Mouse (Mus musculus) lung, embryonic 16.5 days (tissue): Measurements from ENCODE around the gene Ppig. TPM values are rescaled to one million over a fixed set of nuclear protein-coding genes. Genes with fewer than 3 reads are reported as not detected.

Source experiments
- ATAC-seq: fragments of 200-750 bp; cut with Nextera tagmentation; 2 replicates; pipeline ENCODE4 v1.8.0; 2017; ENCODE audit warnings: low read depth, mild to moderate bottlenecking, moderate library complexity
- H3K27ac ChIP-seq: fragments of 300-500 bp; sonication (generic); 2 replicates; pipeline ENCODE4 v1.5.1; 2014; ENCODE audit warnings: mild to moderate bottlenecking, control low read depth, low read length
- H3K27me3 ChIP-seq: fragments of 300-500 bp; sonication (generic); 2 replicates; pipeline ENCODE4 v1.6.1; 2014; ENCODE audit warnings: low read depth, low read length, mixed read lengths; ENCODE audit not compliant: control insufficient read depth, insufficient read depth
- H3K36me3 ChIP-seq: fragments of 300-500 bp; sonication (generic); 2 replicates; pipeline ENCODE4 v1.6.1; 2014; ENCODE audit warnings: low read length; ENCODE audit not compliant: control insufficient read depth, insufficient read depth
- H3K4me1 ChIP-seq: fragments of 300-500 bp; sonication (generic); replicated peaks from 2 replicates; pipeline ENCODE4 v1.6.1; 2014; ENCODE audit warnings: low read length, mixed read lengths; ENCODE audit not compliant: control insufficient read depth, insufficient read depth
- H3K4me2 ChIP-seq: fragments of 300-500 bp; sonication (generic); 2 replicates; pipeline ENCODE4 v1.6.1; 2014; ENCODE audit warnings: low read depth, low read length, control low read depth
- H3K4me3 ChIP-seq: fragments of 300-500 bp; sonication (generic); 2 replicates; pipeline ENCODE4 v1.5.1; 2014; ENCODE audit warnings: mild to moderate bottlenecking, low read length, control low read depth
- H3K9ac ChIP-seq: fragments of 300-500 bp; sonication (generic); 2 replicates; pipeline ENCODE4 v1.6.1; 2014; ENCODE audit warnings: low read length, control low read depth
- H3K9me3 ChIP-seq: fragments of 300-500 bp; sonication (generic); 2 replicates; pipeline ENCODE4 v1.6.1; 2016; ENCODE audit warnings: low read length; ENCODE audit not compliant: control insufficient read depth
- WGBS: fragments of 180-500 bp; shearing (Covaris S2); extraction: QIAGEN DNeasy Blood & Tissue Kit; methylation state at CpG from one replicate; pipeline ENCODE4 v1.1.7; 2014; 5-methylcytosine and 5-hydroxymethylcytosine counted together
- polyA plus RNA-seq: library from polyadenylated mRNA; unstranded; fragments of >200 nt; fragmentation: Nextera tagmentation; extraction: Ambion mirVana; gene quantifications from 2 replicates; pipeline ENCODE4 v1.2.1, GENCODE M21; 2015

Ppig gene
- polyA plus RNA-seq, 1 experiment from 2014 or later: 125 TPM

DNA sequence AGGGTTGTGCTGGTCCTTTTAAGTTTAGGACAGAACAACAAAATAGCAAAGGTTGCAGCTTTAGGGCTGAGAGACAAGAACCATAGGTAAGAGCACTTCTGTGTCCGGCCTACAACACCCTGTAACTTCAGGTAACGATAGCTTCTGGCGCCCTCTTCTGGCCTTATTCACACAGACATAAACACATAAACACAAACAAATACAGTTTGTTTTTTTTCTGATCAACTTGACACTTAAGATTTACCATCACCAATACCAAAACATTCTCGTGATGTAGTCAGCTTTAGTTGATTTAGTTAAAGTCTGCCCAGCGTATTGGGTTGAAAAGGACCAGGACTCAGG, 56.5 kb downstream of the Ppig start:
- no peak overlapping the region for H3K9ac ChIP-seq
- no peaks in the 10 kb centered on the region for H3K36me3 ChIP-seq
- no peaks in the 10 kb centered on the region for H3K9me3 ChIP-seq
- H3K4me3 ChIP-seq: no peak overlapping the region
- H3K27me3 ChIP-seq: no peaks in the 10 kb centered on the region
- H3K4me2 ChIP-seq: no peak overlapping the region
- no peak for ATAC-seq
- H3K4me1 ChIP-seq: no peaks in the 10 kb centered on the region
- no peak overlapping the region for H3K27ac ChIP-seq
- WGBS: 50% methylated on average over 5 of the region's 5 CpGs

DNA sequence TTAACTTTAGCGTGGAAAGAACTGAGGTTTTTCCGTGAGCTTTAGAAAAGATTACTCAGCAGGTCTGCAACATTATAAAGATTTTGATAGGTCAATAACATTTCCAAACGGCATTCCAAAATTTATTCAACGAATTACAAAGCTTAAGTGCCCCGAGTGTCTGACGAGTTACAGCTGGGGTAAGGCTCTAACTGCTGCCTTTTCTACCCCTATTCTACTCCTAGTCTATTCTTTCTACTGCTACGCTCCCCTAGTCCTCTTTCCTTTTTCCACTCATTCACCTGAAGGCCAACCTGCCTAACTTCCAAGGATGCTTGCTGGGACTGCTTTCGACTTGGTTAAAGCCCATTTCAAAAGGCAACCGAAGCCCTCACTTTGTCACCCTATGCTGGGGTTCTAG, 66.6 kb downstream of the Ppig start:
- Histone ChIP-seq H3K27ac (peak overlapping the region; percentile 78), H3K4me1 (peaks cover 8% of the 10 kb centered on the region; the same call in 1 of the 2 replicates), H3K9me3 (no peaks in the 10 kb centered on the region), H3K4me2 (peak overlapping the region; percentile 91), H3K36me3 (peaks cover 5% of the 10 kb centered on the region; the same call in 1 of the 2 replicates), H3K27me3 (no peaks in the 10 kb centered on the region), H3K4me3 (peak overlapping the region; percentile 86), H3K9ac (peak overlapping the region; percentile 89)
- ATAC-seq: peak; percentile 23
- WGBS: 17% methylated on average over 9 of the region's 9 CpGs

DNA sequence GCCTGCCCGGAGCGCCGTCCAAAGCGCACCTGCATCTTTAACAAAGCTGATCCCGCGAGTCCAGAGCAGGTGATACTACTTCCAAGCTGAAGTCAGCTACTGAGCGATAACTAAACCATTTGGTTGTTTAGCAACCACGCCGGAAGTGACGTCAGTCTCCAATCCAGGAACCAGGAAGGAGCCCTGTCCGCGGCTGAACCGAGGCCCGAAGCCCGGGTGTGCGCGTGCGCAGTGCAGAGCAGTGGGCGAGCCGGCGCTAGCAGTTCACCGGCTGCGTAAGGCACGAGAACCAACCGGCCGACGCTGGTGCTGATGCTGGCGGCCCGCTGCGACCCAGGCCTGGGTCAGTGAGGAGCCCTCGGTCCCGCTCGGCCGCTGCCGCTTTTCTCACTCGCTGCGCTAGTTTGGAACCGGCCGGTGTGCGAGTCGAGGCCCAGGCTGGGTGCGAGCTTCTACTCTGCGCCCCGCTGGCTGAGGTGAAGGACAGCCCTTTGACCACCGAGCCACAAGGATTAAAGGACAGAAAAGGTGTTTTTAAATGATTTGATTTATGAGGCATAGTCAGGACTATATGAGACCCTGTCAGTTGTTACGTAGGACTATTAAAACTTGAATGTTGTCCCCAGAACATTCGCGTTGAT, 67.2 kb downstream of the Ppig start, which contains the start of the genes Ccdc173 and Phospho2:
TSS of gene Ccdc173 (minus strand) at position 147 of the 641 bp plus-strand sequence.
TSS of gene Phospho2 (plus strand) at position 195 of the 641 bp plus-strand sequence.
- 1% methylated on average over 48 of the region's 48 CpGs for WGBS
- Histone ChIP-seq H3K9ac (peak within 1 kb of the TSS; percentile 89), H3K4me1 (peaks cover 8% of the 10 kb centered on the region; the same call in 1 of the 2 replicates), H3K36me3 (peaks cover 5% of the 10 kb centered on the region; the same call in 1 of the 2 replicates), H3K27ac (peak within 1 kb of the TSS; percentile 78), H3K27me3 (no peaks in the 10 kb centered on the region), H3K4me2 (peak within 1 kb of the TSS; percentile 91), H3K9me3 (no peaks in the 10 kb centered on the region), H3K4me3 (peak within 1 kb of the TSS; percentile 86)
- ATAC-seq: peak; percentile 98

DNA sequence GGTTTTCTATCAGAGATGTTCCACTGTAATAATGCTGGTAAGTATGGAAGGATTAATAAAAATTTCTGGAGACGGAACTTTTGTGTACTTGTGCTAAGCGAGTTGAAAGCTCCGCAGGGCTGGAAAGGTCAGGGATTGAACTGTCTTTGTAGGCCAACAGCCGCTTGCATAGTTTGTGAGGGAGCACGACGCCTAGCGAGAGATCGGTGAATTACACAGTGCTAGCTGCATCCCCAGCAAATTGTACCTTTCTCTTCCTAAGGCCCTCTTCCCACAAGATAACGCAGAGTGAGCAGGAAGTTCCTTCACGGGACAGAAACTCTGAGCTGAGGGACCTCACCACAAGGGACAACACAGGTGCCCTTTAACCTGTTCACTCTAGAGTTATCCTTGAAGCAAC, 67.9 kb downstream of the Ppig start:
- Histone ChIP-seq H3K4me3 (peak overlapping the region; percentile 86), H3K4me1 (peaks cover 8% of the 10 kb centered on the region; the same call in 1 of the 2 replicates), H3K9ac (peak overlapping the region; percentile 89), H3K27me3 (no peaks in the 10 kb centered on the region), H3K27ac (peak overlapping the region; percentile 78; the same call in 1 of the 2 replicates), H3K36me3 (peaks cover 7% of the 10 kb centered on the region), H3K9me3 (no peaks in the 10 kb centered on the region), H3K4me2 (peak overlapping the region; percentile 91)
- WGBS: 2% methylated on average over 10 of the region's 10 CpGs
- peak; percentile 44; the same call in 1 of the 2 replicates for ATAC-seq

DNA sequence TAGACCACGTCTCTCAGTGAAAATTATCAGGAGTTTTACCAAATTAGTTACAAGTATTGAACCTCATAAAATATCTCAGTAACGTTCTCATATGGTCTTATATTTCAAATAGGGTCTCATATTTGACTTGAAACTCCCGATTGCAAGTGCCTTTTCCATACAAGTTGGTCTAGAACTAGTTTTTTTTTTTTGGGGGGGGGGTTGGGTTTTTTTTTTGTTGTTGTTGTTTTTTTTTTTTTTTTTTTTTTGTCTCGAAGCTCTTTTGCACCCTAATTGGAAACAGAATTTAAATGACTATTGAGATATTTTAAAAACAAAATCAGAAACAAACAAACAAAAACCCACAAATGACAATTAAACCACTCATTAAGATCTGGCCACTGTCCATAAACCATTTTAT, 68.4 kb downstream of the Ppig start:
- H3K36me3 ChIP-seq: peaks cover 12% of the 10 kb centered on the region
- no peak for ATAC-seq
- no peaks in the 10 kb centered on the region for H3K27me3 ChIP-seq
- no peaks in the 10 kb centered on the region for H3K9me3 ChIP-seq
- 58% methylated on average over 4 of the region's 4 CpGs for WGBS
- peak overlapping the region; percentile 86; the same call in 1 of the 2 replicates for H3K4me3 ChIP-seq
- no peak overlapping the region for H3K27ac ChIP-seq
- peaks cover 8% of the 10 kb centered on the region; the same call in 1 of the 2 replicates for H3K4me1 ChIP-seq
- no peak overlapping the region for H3K9ac ChIP-seq
- peak overlapping the region; percentile 91; the same call in 1 of the 2 replicates for H3K4me2 ChIP-seq

DNA sequence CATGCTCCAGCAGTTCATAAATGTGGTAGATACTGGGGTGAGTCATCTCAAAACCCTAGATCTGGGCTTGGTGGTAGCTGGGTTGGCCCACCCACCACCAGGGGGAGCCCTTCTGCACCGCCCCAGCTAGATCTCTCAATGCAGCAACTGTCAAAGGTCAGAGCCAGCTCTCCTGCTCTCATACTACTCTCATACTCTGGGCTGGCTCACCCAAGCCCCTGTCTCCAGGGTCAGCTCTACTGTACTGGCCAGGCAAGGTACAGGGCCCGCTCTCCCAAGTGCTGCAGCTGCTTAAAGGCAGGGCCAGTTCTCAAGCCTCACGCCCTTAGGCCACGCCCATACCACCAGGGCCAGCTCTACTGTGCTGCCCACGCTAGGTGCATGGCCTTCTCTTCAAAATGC, 80.6 kb downstream of the Ppig start:
- Histone ChIP-seq H3K9ac (0 out of 2 replicates have a peak overlapping the region, but pooled peaks have one; percentile 15), H3K4me3 (no peak overlapping the region), H3K27me3 (no peaks in the 10 kb centered on the region), H3K4me2 (no peak overlapping the region), H3K4me1 (no peaks in the 10 kb centered on the region), H3K9me3 (no peaks in the 10 kb centered on the region), H3K27ac (no peak overlapping the region), H3K36me3 (no peaks in the 10 kb centered on the region)
- ATAC-seq: peak; percentile 78
- WGBS: 58% methylated on average over 5 of the region's 5 CpGs

Other genes starting within 250 kb of the Ppig start
- 0.29 and 0.39 TPM in 2 replicates for gene Lrp2, start 136.5 kb upstream of the Ppig start, polyA plus RNA-seq
- 18.3 and 19.7 TPM in 2 replicates for gene Bbs5, start 75.4 kb upstream of the Ppig start, polyA plus RNA-seq
- gene Klhl41, start 52.4 kb upstream of the Ppig start, polyA plus RNA-seq: 1.8 and 2.9 TPM in 2 replicates
- gene Fastkd1, start 9.0 kb upstream of the Ppig start, polyA plus RNA-seq: 9.0 and 9.8 TPM in 2 replicates
- gene Ccdc173, start 67.0 kb downstream of the Ppig start, polyA plus RNA-seq: 3.0 and 3.4 TPM in 2 replicates
- gene Phospho2, start 67.1 kb downstream of the Ppig start, polyA plus RNA-seq: 21.3 and 21.9 TPM in 2 replicates
- gene Klhl23, start 99.4 kb downstream of the Ppig start, polyA plus RNA-seq: 39.6 and 43.1 TPM in 2 replicates
- gene Ssb, start 139.0 kb downstream of the Ppig start, polyA plus RNA-seq: 254 and 292 TPM in 2 replicates
- 36.9 and 38.0 TPM in 2 replicates for gene Mettl5, start 163.1 kb downstream of the Ppig start, polyA plus RNA-seq
- gene Ubr3, start 174.7 kb downstream of the Ppig start, polyA plus RNA-seq: 10.4 and 12.7 TPM in 2 replicates